Mouse (Mus musculus) hindbrain, postnatal 0 days (tissue): Measurements from ENCODE around the gene Lemd1. TPM values are rescaled to one million over a fixed set of nuclear protein-coding genes. Genes with fewer than 3 reads are reported as not detected.
"Not testable (repeated sequence)": the region's sequence is repeated elsewhere in the genome, so short reads cannot be mapped to it uniquely, and the experiment has no call there.

Experiments used
- ATAC-seq: fragments of 200-750 bp; cut with Nextera tagmentation; 2 replicates; pipeline ENCODE4 v1.8.0; 2017; ENCODE audit warnings: mild to moderate bottlenecking, moderate TSS enrichment, moderate library complexity
- DNase-seq: peaks from one replicate; pipeline ENCODE4 v3.0.0-alpha.2; 2015; ENCODE audit warnings: low spot score
- H3K27ac ChIP-seq: fragments of 300-500 bp; sonication (generic); 2 replicates; pipeline ENCODE4 v1.5.1; 2014; ENCODE audit warnings: mild to moderate bottlenecking
- H3K27me3 ChIP-seq: fragments of 300-500 bp; sonication (generic); 2 replicates; pipeline ENCODE4 v1.6.1; 2014; ENCODE audit warnings: low read length, mixed read lengths; ENCODE audit not compliant: insufficient read depth
- H3K36me3 ChIP-seq: fragments of 300-500 bp; sonication (generic); 2 replicates; pipeline ENCODE4 v1.6.1; 2014; ENCODE audit warnings: low read length, mixed read lengths; ENCODE audit not compliant: insufficient read depth
- H3K4me1 ChIP-seq: fragments of 300-500 bp; sonication (generic); 2 replicates; pipeline ENCODE4 v1.6.1; 2014; ENCODE audit warnings: antibody characterized with exemption, low read length, mixed read lengths; ENCODE audit not compliant: insufficient read depth
- H3K4me2 ChIP-seq: fragments of 300-500 bp; sonication (generic); 2 replicates; pipeline ENCODE4 v1.6.1; 2014; ENCODE audit warnings: low read depth, mild to moderate bottlenecking, low read length, moderate library complexity, mixed read lengths
- H3K4me3 ChIP-seq: fragments of 300-500 bp; sonication (generic); 2 replicates; pipeline ENCODE4 v1.5.1; 2014; ENCODE audit warnings: low read length
- H3K9ac ChIP-seq: fragments of 300-500 bp; sonication (generic); replicated peaks from 2 replicates; pipeline ENCODE4 v1.6.1; 2014; ENCODE audit warnings: mild to moderate bottlenecking, low read length, moderate library complexity, mixed read lengths
- H3K9me3 ChIP-seq: fragments of 300-500 bp; sonication (generic); 2 replicates; pipeline ENCODE4 v1.6.1; 2016; ENCODE audit warnings: low read length, mixed read lengths
- CTCF ChIP-seq: IDR thresholded peaks from 2 replicates; pipeline ENCODE4 v1.5.1; 2016; ENCODE audit warnings: antibody characterized with exemption, control low read depth, low read depth
- WGBS: fragments of 180-500 bp; shearing (Covaris S2); extraction: QIAGEN DNeasy Blood & Tissue Kit; methylation state at CpG from one replicate; pipeline ENCODE4 v1.1.7; 2014; 5-methylcytosine and 5-hydroxymethylcytosine counted together
- polyA plus RNA-seq: library from polyadenylated mRNA; unstranded; fragments of >200 nt; fragmentation: Nextera tagmentation; extraction: Ambion mirVana; gene quantifications from 2 replicates; pipeline ENCODE4 v1.2.1, GENCODE M21; 2015
- total RNA-seq: library from RNA; depleted of rRNA; stranded (reverse); fragments of >200 nt; gene quantifications from 2 replicates; pipeline ENCODE4 v1.2.3, GENCODE M21; 2014

Lemd1 gene
- total and polyA plus RNA-seq, 2 experiments from 2014 or later = 9.0 to 10.9 TPM

- TF ChIP-seq CTCF = no peak
These were observed 75.7 kb downstream of the Lemd1 start for GRCm38 (mm10) chr1:132266791-132267557.

GRCm38 (mm10) chr1:132267959-132268358 is 76.7 kb downstream of the Lemd1 start:
- no peak for ATAC-seq
- Histone ChIP-seq H3K9ac (no peak overlapping the region), H3K27me3 (no peaks in the 10 kb centered on the region), H3K4me2 (no peak overlapping the region), H3K9me3 (no peaks in the 10 kb centered on the region), H3K36me3 (no peaks in the 10 kb centered on the region), H3K27ac (no peak overlapping the region), H3K4me1 (no peaks in the 10 kb centered on the region), H3K4me3 (no peak overlapping the region)
- 51% methylated on average over 2 of the region's 2 CpGs for WGBS
- no peak for DNase-seq
- no peak for TF ChIP-seq CTCF

More at GRCm38 (mm10) chr1:132266791-132267557, 75.7 kb downstream of the Lemd1 start:
- H3K4me2 ChIP-seq = no peak overlapping the region
- H3K36me3 ChIP-seq = no peaks in the 10 kb centered on the region
- H3K27ac ChIP-seq = no peak overlapping the region
- no peaks in the 10 kb centered on the region for H3K9me3 ChIP-seq
- no peak for ATAC-seq
- no peak for DNase-seq
- H3K4me3 ChIP-seq = no peak overlapping the region
- WGBS = 62% methylated on average over 8 of the region's 8 CpGs
- H3K4me1 ChIP-seq = no peaks in the 10 kb centered on the region
- no peak overlapping the region for H3K9ac ChIP-seq
- no peaks in the 10 kb centered on the region for H3K27me3 ChIP-seq

GRCm38 (mm10) chr1:132268418-132269060 is 77.3 kb downstream of the Lemd1 start:
- no peaks in the 10 kb centered on the region for H3K27me3 ChIP-seq
- no peak overlapping the region for H3K4me3 ChIP-seq
- no peak for TF ChIP-seq CTCF
- WGBS = 58% methylated on average over 7 of the region's 7 CpGs
- H3K9ac ChIP-seq = no peak overlapping the region
- ATAC-seq (no peak), DNase-seq (no peak)
- H3K4me2 ChIP-seq = no peak overlapping the region
- H3K36me3 ChIP-seq = no peaks in the 10 kb centered on the region
- H3K4me1 ChIP-seq = no peaks in the 10 kb centered on the region
- H3K9me3 ChIP-seq = no peaks in the 10 kb centered on the region
- no peak overlapping the region for H3K27ac ChIP-seq

DNA sequence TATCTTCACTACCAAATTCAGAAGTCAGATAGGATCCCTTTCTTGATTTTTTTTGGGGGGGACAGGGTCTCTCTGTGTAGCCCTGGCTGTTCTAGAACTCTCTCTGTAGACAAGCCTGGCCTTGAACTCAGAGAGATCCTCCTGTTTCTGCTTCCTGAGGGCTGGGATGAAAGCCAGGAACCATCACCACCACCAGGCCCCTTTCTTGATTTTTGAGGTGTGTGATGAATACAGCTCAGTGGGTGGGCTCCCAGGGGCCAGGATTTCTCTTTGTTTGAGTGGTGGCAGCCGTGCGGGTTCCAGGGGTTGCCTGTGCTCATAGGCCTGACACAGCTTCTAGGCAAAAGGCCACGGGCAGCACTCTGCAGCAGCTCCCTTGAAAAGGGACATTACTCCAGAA is 80.0 kb downstream of the Lemd1 start:
- ATAC-seq (no peak), DNase-seq (no peak)
- 33% methylated on average over 3 of the region's 3 CpGs for WGBS
- H3K9ac ChIP-seq = no peak overlapping the region
- no peaks in the 10 kb centered on the region for H3K27me3 ChIP-seq
- H3K9me3 ChIP-seq = no peaks in the 10 kb centered on the region
- H3K4me1 ChIP-seq = no peaks in the 10 kb centered on the region
- H3K27ac ChIP-seq = no peak overlapping the region
- no peak overlapping the region for H3K4me3 ChIP-seq
- TF ChIP-seq CTCF = no peak
- H3K4me2 ChIP-seq = no peak overlapping the region
- H3K36me3 ChIP-seq = no peaks in the 10 kb centered on the region

GRCm38 (mm10) chr1:132276694-132277093 is 85.5 kb downstream of the Lemd1 start:
- Histone ChIP-seq H3K4me3 (no peak overlapping the region), H3K4me1 (peaks cover 3% of the 10 kb centered on the region; the same call in 1 of the 2 replicates), H3K9ac (no peak overlapping the region), H3K4me2 (no peak overlapping the region), H3K36me3 (no peaks in the 10 kb centered on the region), H3K27me3 (no peaks in the 10 kb centered on the region), H3K27ac (no peak overlapping the region), H3K9me3 (no peaks in the 10 kb centered on the region)
- TF ChIP-seq CTCF = no peak
- WGBS = 80% methylated on average over 3 of the region's 3 CpGs
- DNase-seq (no peak), ATAC-seq (no peak)

DNA sequence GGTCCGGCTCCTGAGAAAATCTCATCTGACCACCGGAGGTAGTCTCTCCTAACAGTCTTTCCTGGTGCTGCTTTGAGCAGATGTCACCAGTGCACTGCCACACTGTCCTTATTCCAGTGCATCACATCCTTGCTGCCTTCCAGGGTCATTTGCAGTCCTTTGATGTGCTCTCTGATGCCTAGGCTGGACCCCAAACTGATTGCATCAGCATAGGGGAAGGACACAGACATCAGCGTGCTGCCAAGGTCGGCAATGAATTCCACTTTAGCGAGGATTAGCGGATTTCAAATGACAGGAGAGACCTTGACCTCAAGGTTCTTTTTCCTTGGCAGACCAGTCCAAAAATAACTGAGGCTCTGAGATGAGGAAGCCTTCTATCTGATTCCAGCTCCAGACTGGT is 85.9 kb downstream of the Lemd1 start:
- no peak for TF ChIP-seq CTCF
- DNase-seq = no peak
- peaks cover 8% of the 10 kb centered on the region; the same call in 1 of the 2 replicates for H3K4me1 ChIP-seq
- no peak overlapping the region for H3K9ac ChIP-seq
- 60% methylated on average over 6 of the region's 6 CpGs for WGBS
- no peaks in the 10 kb centered on the region for H3K9me3 ChIP-seq
- H3K36me3 ChIP-seq = no peaks in the 10 kb centered on the region
- no peak for ATAC-seq
- H3K27ac ChIP-seq = no peak overlapping the region
- H3K4me3 ChIP-seq = no peak overlapping the region
- no peaks in the 10 kb centered on the region for H3K27me3 ChIP-seq
- no peak overlapping the region for H3K4me2 ChIP-seq

- ATAC-seq, H3K27me3 ChIP-seq, H3K9me3 ChIP-seq, DNase-seq, H3K4me2 ChIP-seq, H3K27ac ChIP-seq, H3K36me3 ChIP-seq, H3K4me3 ChIP-seq, H3K9ac ChIP-seq: not testable (repeated sequence)
- 75% methylated on average over 6 of the region's 6 CpGs for WGBS
- H3K4me1 ChIP-seq = peaks cover 16% of the 10 kb centered on the region
These were observed 89.4 kb downstream of the Lemd1 start for GRCm38 (mm10) chr1:132280636-132281035.
